Mouse (Mus musculus) bone marrow macrophage, adult 2 months (primary cell): ENCODE measurements around the gene Paox.

Experiments
- CTCF ChIP-seq: IDR thresholded peaks from 2 replicates; pipeline ENCODE4 v1.5.1; 2012; ENCODE audit warnings: low read depth, mild to moderate bottlenecking, low read length, moderate library complexity
- POLR2A ChIP-seq: IDR thresholded peaks from 2 replicates; pipeline ENCODE4 v1.6.1; 2012; ENCODE audit warnings: mild to moderate bottlenecking, low read depth, low read length, borderline replicate concordance

DNA sequence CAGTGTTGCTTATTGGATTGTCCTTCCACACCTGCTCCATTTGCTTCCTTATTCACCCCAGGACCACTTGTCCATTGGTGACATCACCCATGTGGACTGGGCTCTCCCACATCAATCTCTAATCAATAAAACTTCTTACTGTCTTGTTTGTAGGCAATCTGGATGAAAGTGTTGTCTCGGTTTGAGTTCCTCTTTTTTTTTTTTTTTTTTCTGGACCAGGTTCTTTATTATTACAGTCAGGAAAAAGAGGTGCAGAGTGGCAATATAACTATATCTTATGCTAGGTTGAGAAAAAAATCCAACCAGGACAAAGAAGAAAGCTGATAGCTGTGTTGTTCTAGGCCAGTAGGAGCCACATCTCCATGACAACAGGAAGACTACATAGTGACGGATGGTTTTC lies 65.1 kb downstream of the Paox start:
- TF ChIP-seq CTCF: no peak
- no peak for TF ChIP-seq POLR2A
